Mouse (Mus musculus) heart, postnatal 0 days (tissue): ENCODE data around the gene Dhx16.

ENCODE experiments used
- CTCF ChIP-seq: IDR thresholded peaks from 2 replicates; pipeline ENCODE4 v1.5.1; 2016; ENCODE audit warnings: antibody characterized with exemption, control low read depth, low read depth
- EP300 ChIP-seq: IDR thresholded peaks from 2 replicates; pipeline ENCODE4 v1.6.1; 2016; ENCODE audit warnings: antibody characterized with exemption, low read depth

- TF ChIP-seq CTCF = no peak
- TF ChIP-seq EP300 = no peak
Observed at GRCm38 (mm10) chr17:35833894-35834293, 45.7 kb upstream of the Dhx16 start.
